Mouse (Mus musculus): ENCODE measurements around the gene Chrne.

Gene Chrne

GRCm38 (mm10) chr11:70628431-70628830, 9.4 kb upstream of the Chrne start:
- in situ Hi-C loops (cut with MboI; ENCODE audit: low sequenced_read_pairs): no loop called here

DNA sequence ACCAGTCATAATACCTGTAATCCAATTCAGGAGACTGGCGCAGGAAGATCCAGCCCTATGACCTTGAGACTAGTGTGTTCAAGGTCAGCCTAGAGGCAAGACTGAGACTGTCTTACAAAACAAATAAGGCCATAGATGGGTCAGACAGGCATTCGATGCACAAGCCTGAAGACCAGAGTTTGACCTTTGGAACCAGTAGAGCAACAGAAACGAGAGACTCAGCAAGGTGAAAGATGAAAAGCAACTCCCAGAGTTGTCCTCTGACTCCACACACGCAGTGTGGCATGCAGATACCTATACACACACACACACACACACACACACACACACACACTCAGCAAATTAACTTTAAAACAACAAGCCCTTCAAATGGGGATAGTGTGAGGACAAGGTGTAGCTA, 7.9 kb upstream of the Chrne start:
- in situ Hi-C loops (cut with MboI; ENCODE audit: low sequenced_read_pairs): no loop called here

DNA sequence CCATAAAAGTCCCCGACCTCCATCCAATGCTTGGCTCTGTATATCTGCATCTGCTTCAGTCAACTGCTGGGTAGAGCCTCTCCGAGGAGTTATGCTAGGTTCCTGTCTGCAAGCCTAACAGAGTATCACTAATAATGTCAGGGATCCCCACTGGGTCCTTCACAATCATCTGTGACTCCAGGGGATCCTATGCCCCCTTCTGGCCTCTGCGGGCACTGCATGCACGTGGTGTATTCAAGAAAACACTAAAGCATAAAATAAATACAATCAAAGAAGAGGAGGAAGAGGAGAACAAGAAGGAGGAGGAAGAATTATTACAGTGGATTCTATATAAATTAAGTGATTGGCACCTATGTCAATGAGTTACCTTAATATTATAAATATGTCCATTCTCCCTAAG, 6.5 kb upstream of the Chrne start:
- in situ Hi-C loops (cut with MboI; ENCODE audit: low sequenced_read_pairs): no loop called here

GRCm38 (mm10) chr11:70623053-70623742, 4.2 kb upstream of the Chrne start:
- in situ Hi-C loops (cut with MboI; ENCODE audit: low sequenced_read_pairs): no loop called here

- in situ Hi-C loops (cut with MboI; ENCODE audit: low sequenced_read_pairs): no loop called here
These were observed 3.2 kb upstream of the Chrne start for GRCm38 (mm10) chr11:70621972-70622814.

GRCm38 (mm10) chr11:70615516-70616093, 3.4 kb downstream of the Chrne start, which contains the start of gene 4930544D05Rik:
Gene 4930544D05Rik, plus strand, starts transcription at chr11:70615848.
- in situ Hi-C loops (cut with MboI; ENCODE audit: low sequenced_read_pairs): no loop called here

DNA sequence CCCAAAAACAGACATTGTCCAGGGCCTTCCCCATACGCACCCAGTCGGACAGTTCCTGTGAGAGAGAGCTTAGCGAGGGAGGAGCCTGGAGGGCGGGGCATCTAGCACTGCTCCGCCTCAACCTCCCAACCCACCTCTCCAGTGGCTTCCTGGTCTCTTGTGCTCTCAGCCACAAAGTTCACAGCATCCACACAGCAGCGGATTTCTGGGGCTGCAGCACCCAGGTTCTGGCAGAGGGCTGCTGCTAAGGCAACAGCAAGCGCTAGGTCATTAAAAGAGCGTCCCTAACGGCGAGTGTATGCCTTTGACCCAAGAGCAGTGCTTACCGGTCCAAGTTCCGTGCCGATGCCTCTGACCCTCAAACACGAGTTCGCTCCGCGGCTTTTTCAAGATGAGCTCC, 3.9 kb downstream of the Chrne start:
- in situ Hi-C loops (cut with MboI; ENCODE audit: low sequenced_read_pairs): no loop called here

GRCm38 (mm10) chr11:70612505-70612904, 6.5 kb downstream of the Chrne start:
- in situ Hi-C loops (cut with MboI; ENCODE audit: low sequenced_read_pairs): no loop called here

- in situ Hi-C loops (cut with MboI; ENCODE audit: low sequenced_read_pairs): no loop called here
These were observed 8.3 kb downstream of the Chrne start for GRCm38 (mm10) chr11:70610752-70611151.

DNA sequence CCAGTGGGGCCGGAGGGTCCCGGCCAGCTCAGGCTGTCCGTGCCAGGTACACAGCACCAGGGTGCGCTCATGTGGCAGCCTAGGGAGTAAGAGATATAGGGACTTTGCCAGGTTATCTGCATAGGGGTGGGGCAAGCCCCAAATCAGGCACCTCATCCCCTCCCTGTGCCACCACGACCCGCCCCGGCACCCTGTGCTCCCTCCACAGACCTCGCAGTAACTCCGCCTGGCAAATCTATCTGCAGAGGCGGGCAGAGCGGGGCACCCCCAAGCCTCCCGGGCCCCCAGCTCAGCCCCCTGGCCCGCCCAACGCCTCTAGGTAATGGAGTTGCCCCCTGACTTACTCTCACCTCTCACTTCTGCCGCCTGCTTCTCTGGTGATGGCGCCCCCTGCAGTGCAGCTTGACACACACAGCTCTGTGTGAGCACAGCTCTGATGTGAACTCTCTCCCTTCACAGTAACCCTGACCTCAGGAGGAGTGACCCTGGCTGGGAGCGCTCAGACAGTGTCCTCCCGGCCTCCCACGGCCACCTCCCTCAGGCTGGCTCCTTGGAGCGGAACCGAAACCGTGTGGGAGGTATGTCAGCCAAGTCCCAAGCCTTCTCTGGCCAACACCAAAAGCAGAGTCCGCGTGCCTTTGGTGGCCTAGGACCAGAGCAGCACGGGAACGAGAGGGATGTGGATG, 10.5 kb downstream of the Chrne start:
- in situ Hi-C loops (cut with MboI; ENCODE audit: low sequenced_read_pairs): loop anchor here (5.0 to 10.0 kb wide), 2 partner anchors 91 to 194 kb away; partner anchors contain the start of genes Gltpd2 and Pelp1

DNA sequence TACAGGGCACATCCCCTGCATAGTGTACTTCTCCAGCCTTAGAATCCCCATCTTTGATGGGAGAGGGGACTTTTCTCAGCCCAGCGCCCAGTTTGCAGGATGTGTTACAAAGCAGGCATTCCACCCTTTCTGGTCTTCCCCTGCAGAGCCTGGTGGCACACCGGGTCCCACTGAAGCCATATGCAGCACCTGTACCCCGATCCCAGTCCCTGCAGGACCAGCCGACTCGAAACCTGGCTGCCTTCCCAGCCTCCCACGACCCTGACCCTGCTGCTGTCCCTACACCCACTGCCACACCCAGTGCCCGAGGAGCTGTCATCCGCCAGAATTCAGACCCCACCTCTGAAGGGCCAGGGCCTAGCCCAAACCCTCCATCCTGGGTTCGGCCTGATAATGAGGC, 11.4 kb downstream of the Chrne start:
- in situ Hi-C loops (cut with MboI; ENCODE audit: low sequenced_read_pairs): loop anchor here (5.0 to 10.0 kb wide), 2 partner anchors 90 to 193 kb away; partner anchors contain the start of genes Gltpd2 and Pelp1

- in situ Hi-C loops (cut with MboI; ENCODE audit: low sequenced_read_pairs): loop anchor here (5.0 to 10.0 kb wide), 2 partner anchors 89 to 192 kb away; partner anchors contain the start of genes Gltpd2 and Pelp1
These were observed 12.3 kb downstream of the Chrne start for GRCm38 (mm10) chr11:70606717-70607116.

GRCm38 (mm10) chr11:70605024-70605566, 13.9 kb downstream of the Chrne start:
- in situ Hi-C loops (cut with MboI; ENCODE audit: low sequenced_read_pairs): loop anchor here (5.0 to 10.0 kb wide), 2 partner anchors 88 to 190 kb away; partner anchors contain the start of genes Gltpd2 and Pelp1

DNA sequence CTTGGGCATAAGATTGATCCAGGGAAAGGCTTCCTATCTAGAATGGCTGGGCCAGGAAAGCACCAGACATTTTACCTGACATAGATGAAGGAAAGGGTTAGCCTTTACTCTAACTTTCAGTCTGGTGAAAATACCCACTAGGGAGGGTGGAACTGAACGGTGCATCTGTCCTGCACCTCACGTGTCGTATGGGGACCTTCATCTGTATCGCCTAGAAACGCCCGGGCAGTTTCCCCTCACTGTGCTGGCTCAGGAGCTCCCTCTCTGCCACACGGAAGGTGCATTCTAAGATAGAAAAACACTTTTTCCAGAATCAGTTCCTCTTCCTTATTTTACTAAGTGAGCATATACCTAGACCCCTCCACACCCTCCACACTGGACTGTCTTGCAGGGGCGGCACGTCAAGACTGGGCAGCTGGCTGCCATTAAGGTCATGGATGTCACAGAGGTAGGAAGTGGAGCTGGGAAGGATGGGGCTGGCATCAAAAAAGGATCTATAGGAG, 20.5 kb downstream of the Chrne start:
- in situ Hi-C loops (cut with MboI; ENCODE audit: low sequenced_read_pairs): no loop called here

DNA sequence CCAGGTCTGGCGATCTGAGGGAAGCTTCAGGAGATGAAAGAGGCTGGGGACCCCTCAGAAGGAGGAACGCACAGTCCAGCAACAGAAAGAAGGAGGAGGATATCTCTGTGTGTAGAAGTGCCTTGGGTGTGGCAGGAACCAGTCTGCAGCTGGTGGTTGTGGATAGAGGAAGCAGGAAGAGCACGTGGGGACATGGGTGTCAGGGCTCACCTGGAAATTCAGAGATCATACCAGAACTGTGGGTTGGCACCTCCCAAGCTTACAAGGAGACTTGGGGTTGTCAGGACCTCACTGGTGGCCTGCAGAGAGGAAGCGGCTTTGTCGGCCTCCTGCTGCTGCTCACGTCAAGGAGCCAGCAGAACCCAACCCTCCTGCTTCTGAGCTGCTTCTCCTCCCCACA, 21.7 kb downstream of the Chrne start:
- in situ Hi-C loops (cut with MboI; ENCODE audit: low sequenced_read_pairs): no loop called here

GRCm38 (mm10) chr11:70596094-70596493, 22.9 kb downstream of the Chrne start:
- in situ Hi-C loops (cut with MboI; ENCODE audit: low sequenced_read_pairs): no loop called here

GRCm38 (mm10) chr11:70595638-70596037, 23.4 kb downstream of the Chrne start:
- in situ Hi-C loops (cut with MboI; ENCODE audit: low sequenced_read_pairs): no loop called here

GRCm38 (mm10) chr11:70594253-70594989, 24.6 kb downstream of the Chrne start:
- in situ Hi-C loops (cut with MboI; ENCODE audit: low sequenced_read_pairs): no loop called here

DNA sequence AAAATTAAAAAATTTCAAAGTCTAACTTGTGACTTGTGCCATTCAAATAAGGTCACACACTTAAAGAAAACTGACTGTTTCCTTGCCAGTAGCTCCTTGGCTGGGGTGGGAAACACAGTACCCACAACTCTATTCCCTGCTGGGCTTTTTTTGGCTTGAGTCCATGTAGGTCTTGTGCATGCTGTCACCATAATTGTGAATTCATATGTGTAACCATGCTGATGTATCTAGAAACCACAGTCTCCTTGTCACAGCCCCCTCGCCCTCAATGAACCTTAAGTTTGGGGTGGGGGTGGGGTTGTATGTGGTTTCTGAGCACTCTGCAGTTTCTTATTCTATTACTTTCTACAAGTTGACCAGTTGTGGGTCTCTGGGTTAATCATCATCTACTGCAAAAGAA, 27.3 kb downstream of the Chrne start:
- in situ Hi-C loops (cut with MboI; ENCODE audit: low sequenced_read_pairs): no loop called here

GRCm38 (mm10) chr11:70586954-70587353, 32.1 kb downstream of the Chrne start:
- in situ Hi-C loops (cut with MboI; ENCODE audit: low sequenced_read_pairs): no loop called here
